Mouse (Mus musculus) olfactory bulb, adult 2 months (tissue): ENCODE data around the gene Otud6a.

Source experiments
- CTCF ChIP-seq: fragments of 200-500 bp; IDR thresholded peaks from 2 replicates; pipeline ENCODE4 v1.5.1; 2012; ENCODE audit warnings: low read depth, mild to moderate bottlenecking, low read length, moderate library complexity; ENCODE audit not compliant: insufficient read depth
- POLR2A ChIP-seq: fragments of 200-500 bp; IDR thresholded peaks from 2 replicates; pipeline ENCODE4 v1.6.1; 2012; ENCODE audit warnings: mild to moderate bottlenecking, low read depth, low read length, moderate library complexity; ENCODE audit not compliant: insufficient read depth

GRCm38 (mm10) chrX:100471491-100471890 is 42.7 kb downstream of the Otud6a start:
- TF ChIP-seq POLR2A: no peak
- TF ChIP-seq CTCF: no peak
